Mouse (Mus musculus) spleen, adult 18-20 months (tissue): ENCODE results near the gene Mapkapk2.

Source experiments
- DNase-seq, 2 experiments: peaks; one replicate each; pipeline ENCODE4 v3.0.0; 2022; ENCODE audit warnings: mixed read lengths in 2 of 2

Gene Mapkapk2

GRCm38 (mm10) chr1:131080686-131081085 lies 16.9 kb downstream of the Mapkapk2 start:
- DNase-seq, result no peak

- no peak for DNase-seq
Observed at GRCm38 (mm10) chr1:131079762-131080161, 17.9 kb downstream of the Mapkapk2 start.

DNA sequence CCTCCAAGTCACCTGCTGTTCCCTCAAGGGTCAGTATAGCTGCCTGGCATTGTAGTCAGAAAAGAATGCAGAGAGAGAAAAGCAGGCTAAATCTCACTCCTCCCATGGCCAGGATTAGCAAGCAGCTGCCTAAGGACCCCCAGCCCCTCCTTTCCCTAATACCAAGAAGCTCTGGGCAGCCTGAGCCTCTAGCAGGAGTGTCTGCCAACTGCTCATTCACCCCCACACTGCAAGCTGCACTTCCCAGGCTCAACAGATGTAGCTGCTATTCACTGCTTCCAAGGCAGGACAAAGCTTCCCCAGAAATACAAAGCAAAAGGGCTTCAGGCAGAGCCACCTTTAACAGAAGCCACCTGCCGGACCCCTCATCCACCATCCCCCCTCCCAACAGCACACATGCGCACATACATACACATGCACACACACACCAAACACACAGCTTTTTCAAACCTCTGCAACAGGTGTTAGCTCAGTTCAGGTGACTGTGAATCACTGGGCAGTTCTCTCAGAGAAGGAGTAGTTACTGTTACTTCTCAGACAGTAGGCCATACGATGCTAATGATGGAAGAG lies 18.8 kb downstream of the Mapkapk2 start:
- no peak for DNase-seq

- DNase-seq, result no peak
Observed at GRCm38 (mm10) chr1:131075098-131075791, 22.4 kb downstream of the Mapkapk2 start.

DNA sequence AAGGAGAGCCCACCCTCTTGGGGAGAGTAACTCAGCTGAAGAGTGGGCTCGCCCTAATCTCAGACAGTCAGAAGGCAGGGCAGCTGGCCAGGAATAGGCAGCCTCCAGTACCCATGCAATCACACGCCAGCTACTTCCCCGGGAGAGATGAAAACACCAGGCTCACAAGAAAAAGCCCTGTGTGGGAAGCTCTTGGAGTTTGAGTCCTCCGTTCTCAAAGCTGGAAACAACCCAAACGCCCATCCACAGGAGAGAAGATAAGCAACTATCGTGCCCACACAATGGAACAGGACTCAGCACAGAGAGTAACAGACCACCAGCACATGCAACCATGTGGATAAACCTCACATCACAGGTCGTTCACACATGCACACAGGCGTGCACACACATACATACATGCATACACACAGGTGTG lies 23.1 kb downstream of the Mapkapk2 start:
- no peak for DNase-seq

DNA sequence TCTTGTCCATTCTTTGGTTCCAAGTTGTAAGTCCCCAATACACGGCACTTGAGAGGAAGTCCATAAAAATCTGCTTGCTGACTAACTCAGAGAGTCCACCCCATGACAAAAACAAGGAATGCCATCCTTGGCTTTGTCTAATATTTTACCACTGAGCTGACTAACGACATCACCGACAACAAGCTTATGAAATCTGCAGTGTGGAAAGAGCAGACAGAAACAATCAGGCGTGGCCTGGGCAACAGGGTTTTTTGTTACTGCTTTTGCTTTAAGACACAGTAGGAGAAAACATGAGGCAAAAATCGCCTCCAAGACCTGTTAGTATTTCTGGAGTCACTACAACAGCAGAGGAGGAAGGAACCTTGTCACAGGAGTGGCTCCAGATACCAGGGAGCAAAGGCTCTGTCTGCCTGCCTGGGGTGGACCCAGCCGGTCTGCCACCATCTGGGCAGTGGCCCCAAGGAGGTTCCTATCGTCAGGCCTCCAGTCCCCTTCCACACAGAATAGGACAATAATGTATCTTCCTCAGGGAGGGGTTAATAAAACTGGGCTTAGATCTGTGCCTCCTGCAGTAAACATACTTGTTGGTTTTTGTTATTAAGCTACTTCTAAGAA lies 25.1 kb downstream of the Mapkapk2 start:
- DNase-seq, result no peak

- DNase-seq, result no peak
Observed at GRCm38 (mm10) chr1:131069010-131069409, 28.6 kb downstream of the Mapkapk2 start.

DNA sequence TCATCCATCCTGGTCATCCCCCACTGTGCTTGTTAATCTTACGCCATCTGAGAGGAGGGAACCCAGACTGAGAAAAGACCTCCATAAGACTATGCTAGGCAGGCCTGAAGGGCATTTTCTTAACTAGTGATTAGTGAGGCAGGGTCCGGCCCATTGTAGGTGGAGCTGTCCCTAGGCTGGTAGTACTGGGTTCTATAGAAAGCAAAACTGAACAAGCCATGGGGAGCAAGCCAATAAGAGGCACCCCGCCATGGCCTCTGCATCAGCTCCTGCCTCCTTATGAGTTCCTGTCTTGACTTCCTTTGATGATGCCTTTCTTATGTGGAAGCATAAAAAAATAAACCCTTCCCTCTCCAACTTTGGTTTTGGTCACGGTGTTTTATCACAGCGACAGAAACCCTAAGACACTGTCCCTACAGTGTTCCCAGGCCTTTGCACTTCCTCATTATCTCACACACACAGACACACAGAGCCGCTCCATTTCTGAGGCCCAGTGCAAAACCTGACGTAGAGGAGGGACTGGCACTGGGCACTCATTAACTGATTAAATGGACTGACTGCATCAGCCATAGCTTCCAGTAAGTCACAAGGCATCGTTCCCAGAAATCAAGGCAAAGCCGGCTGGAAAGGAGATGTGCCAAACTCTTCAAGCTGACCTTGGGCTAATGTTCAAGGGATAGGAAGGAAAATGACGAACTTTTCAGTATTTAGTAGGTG lies 29.5 kb downstream of the Mapkapk2 start:
- DNase-seq, result no peak

DNA sequence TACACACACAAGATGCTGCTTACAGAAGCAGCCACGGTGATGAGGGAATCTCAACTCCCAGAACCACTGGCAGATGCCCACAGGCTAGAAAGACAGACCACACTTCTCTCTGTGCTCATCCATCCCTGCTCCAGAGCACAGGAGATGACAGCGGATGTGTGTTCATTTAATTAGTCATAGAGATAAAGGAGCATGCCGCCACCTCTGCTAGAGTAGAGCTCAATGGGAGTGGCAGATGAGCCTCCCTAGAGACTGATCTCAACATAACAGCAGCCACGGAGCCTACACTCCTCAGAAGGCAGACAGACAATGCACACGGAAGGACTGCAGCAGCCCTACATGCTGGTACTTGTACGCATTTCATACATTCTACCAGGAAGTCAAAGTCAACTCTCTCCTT lies 33.4 kb downstream of the Mapkapk2 start:
- DNase-seq, result no peak

DNA sequence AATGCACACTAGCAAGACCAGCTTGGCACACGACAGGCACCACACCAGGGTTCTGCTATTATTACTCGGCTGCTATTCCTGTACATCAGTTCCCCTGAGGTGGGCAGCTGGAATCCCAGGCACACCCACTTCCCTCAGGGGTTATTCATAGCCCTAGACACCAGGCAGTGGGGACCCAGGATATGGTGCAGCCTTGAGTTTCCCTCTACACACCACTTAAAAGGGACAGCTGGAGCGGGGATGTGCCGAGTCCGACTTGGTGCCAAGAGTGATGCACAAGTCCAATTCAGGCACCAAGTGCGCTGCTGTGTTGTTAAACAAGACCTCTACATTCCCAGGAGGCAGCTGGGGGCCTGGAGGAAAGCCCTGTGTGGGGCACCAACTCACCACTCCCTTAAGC lies 34.8 kb downstream of the Mapkapk2 start:
- DNase-seq, result no peak

DNA sequence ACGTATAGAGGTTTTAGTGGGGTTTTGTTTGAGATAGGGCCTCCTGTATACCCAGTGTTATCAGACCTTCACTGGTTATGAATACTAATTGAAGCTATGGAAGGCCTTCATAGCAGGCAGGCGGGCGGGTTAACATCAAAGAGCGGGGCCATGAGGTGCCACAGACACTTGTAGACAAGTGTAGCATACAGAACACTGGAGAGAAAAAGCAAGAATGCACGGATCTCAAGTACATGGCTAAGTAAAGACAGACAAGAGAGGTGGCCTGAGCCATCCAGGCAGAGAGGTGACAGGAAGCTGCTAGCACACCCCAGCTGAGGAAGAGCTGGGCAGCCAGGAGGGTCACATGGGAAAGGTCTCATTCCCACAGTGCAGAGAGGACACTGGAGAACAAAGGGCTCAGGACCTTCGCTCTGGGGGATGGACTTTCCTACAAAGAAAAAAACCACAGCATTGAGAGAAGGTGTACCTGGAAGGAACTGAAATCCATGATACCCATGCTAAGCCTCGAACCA lies 35.8 kb downstream of the Mapkapk2 start:
- DNase-seq, result no peak

- peak in 1 of 2 experiments; percentile 46 for DNase-seq
Observed at GRCm38 (mm10) chr1:131060290-131061253, 37.1 kb downstream of the Mapkapk2 start.

DNA sequence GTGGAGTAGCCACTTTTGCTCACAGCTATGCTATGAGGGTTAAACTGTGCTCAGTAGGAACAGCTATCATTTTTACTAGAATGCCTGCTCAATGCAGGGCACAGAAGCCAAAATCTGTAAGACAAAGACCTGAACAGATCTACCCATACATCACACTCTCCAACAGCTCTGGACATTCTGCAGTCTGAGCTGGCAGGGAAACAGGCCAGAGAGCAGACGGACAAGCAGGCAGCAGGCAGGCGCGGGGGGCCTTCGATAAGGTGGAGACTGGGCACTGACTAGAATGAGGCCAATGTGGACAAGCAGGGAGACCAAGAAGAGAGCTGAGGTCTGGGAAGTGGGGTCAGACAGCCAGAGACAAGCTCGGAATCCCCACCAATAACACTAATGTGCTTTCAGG lies 37.8 kb downstream of the Mapkapk2 start:
- DNase-seq, result no peak

DNA sequence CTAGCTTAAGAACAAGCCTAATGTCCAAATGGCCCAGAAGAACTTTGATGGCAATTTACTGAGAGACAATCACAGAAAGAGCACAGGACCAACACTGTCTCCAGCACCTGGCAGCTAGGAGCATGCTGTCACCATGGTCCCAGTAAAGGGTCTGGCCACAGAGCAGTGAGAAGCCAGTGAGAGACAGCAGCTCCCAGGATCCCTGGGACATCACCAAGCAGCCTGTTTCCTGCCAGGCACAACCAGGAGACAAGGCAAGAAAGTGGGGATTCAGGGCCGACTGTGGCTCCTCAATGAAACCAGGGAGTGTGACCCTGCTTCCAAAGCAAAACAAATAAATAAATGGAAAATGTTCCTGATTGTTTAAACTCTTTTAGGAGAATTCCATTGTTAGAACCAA lies 38.2 kb downstream of the Mapkapk2 start:
- DNase-seq, result no peak

GRCm38 (mm10) chr1:131058431-131058830 lies 39.2 kb downstream of the Mapkapk2 start:
- DNase-seq, result no peak

DNA sequence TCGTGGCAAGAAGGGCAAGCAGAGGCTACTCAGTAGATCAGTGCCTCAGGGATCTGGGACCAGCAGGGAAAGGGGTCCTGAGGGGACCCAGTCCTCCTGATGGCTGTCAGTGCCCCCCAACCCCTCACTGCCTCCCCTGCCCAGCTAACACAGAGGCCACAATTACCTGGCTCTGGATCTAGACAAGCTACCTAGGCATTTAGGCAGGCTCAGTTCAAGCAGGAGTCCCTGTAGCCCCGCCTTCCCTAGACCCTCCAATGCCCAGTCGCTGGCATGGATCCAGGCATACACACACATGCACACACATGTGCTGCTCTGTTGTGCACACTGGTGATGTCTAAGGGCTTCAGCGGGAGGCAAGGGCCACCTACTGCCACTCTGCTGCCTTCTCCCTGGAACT lies 43.4 kb downstream of the Mapkapk2 start:
- DNase-seq, result no peak

- DNase-seq, result no peak
Observed at GRCm38 (mm10) chr1:131053656-131054055, 44.0 kb downstream of the Mapkapk2 start.

GRCm38 (mm10) chr1:131053239-131053638 lies 44.4 kb downstream of the Mapkapk2 start:
- peak in 1 of 2 experiments; percentile 53 for DNase-seq

GRCm38 (mm10) chr1:131051073-131051472 lies 46.6 kb downstream of the Mapkapk2 start:
- DNase-seq, result no peak

- no peak for DNase-seq
Observed at GRCm38 (mm10) chr1:131050617-131051016, 47.0 kb downstream of the Mapkapk2 start.

DNA sequence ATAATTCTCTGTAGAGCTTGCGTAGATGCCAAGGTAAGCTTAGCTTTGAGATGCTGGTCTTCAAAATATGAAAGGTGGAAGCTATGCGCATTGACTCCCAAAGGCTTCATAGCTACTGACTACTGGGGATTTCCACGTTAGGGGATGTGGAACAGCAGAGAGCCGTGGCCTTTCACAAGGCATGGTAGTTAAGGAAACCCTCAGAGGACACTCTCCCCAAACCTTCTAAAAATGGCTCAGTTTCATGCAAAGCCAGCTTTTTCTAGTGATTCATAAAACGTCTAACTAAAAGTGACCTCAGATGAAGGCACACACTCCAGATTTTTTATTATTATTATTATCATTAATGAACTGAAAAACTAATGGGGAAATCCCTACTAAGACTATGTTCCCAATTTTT lies 47.6 kb downstream of the Mapkapk2 start:
- no peak for DNase-seq

DNA sequence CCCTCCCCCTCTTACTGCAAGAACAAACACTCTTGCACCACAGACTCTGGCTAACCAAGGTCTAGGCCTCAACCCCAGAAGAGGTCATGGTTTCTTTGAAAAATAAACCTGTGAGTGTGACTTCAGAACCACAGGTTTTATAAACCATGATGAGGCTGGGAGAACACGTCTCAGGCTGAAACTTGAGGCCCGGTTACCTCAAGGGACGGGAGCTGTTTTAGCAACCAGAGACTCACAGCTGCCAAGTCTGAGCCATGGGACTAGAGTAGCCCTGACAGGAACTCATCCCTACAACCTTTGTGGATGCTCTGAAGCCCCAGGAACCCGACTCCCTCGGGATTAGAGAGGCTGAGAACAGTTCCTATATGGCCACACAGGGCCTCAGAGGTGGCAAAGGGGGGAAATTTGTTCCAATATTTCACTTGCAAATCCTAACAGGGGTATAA lies 48.2 kb downstream of the Mapkapk2 start:
- no peak for DNase-seq
